Mouse (Mus musculus) splenic B cell, adult 2 months (primary cell): Measurements from ENCODE around the gene Tpm1.

Experiments
- DNase-seq: peaks from one replicate; pipeline ENCODE4 v3.0.0-alpha.2; 2011; ENCODE audit warnings: low read depth, low spot score
- H3K27me3 ChIP-seq: 2 replicates; pipeline ENCODE4 v1.6.1; 2012; ENCODE audit warnings: mild to moderate bottlenecking, low read length, moderate library complexity, mixed read lengths; ENCODE audit not compliant: control insufficient read depth, poor library complexity, insufficient read depth, severe bottlenecking
- H3K36me3 ChIP-seq: 2 replicates; pipeline ENCODE4 v1.6.1; 2012; ENCODE audit warnings: mild to moderate bottlenecking, low read length, moderate library complexity, mixed read lengths; ENCODE audit not compliant: control insufficient read depth, poor library complexity, insufficient read depth, severe bottlenecking

The Tpm1 gene

GRCm38 (mm10) chr9:67059714-67060113 lies 10.5 kb upstream of the Tpm1 start:
- DNase-seq: no peak
- no peaks in the 10 kb centered on the region for H3K36me3 ChIP-seq
- H3K27me3 ChIP-seq: no peaks in the 10 kb centered on the region

DNA sequence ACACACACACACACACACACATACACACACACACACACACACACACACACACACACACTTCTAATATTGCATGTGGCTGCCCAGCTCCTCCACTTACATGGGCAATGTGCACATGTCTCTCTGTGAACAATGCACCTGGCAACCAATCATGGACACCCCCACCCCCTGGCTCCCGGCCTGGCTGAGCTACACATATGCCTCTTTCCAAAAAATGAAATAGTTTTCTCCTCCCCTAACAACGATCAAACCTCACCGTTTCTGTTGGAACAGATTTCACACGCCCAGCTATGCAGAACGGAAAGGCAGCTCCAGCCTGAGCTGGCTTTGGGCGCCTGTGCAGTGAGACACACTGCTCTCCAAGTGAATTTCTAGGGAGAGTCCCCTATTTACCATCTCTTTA lies 9.2 kb upstream of the Tpm1 start:
- no peak for DNase-seq
- H3K36me3 ChIP-seq: no peaks in the 10 kb centered on the region
- H3K27me3 ChIP-seq: no peaks in the 10 kb centered on the region

DNA sequence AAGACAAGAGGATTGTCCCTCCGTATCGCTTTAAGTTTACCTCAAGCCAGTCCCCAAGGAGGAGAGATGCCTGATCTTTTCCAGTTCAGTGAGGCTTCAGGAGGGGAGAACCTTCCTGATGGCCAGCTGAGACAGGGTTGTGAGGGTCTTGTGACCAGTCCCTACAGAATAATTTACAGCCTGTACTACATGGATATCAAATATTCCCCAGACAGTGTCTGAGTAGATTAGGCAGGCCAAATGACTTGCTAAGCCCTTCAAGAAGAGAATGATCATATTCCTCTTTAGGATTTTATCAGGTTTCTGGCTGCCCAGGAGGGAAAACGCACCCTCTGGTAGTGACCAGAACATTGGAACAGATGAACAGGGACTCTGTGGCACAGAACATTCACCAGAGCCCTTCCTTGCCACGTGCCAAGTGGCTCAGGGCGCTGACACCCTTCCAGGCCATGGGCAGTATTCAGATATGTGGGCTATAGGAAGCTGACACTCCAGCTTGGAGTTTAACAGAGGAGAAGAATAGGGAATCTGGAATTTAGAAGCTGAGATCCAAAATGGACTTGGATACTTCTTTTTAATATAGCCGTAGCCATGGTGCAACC lies 1.6 kb upstream of the Tpm1 start:
- no peak for DNase-seq
- Histone ChIP-seq H3K27me3 (peaks cover 8% of the 10 kb centered on the region; the same call in 1 of the 2 replicates), H3K36me3 (no peaks in the 10 kb centered on the region)

GRCm38 (mm10) chr9:67049836-67050235 lies 630 bp upstream of the Tpm1 start:
- DNase-seq: peak; percentile 19

DNA sequence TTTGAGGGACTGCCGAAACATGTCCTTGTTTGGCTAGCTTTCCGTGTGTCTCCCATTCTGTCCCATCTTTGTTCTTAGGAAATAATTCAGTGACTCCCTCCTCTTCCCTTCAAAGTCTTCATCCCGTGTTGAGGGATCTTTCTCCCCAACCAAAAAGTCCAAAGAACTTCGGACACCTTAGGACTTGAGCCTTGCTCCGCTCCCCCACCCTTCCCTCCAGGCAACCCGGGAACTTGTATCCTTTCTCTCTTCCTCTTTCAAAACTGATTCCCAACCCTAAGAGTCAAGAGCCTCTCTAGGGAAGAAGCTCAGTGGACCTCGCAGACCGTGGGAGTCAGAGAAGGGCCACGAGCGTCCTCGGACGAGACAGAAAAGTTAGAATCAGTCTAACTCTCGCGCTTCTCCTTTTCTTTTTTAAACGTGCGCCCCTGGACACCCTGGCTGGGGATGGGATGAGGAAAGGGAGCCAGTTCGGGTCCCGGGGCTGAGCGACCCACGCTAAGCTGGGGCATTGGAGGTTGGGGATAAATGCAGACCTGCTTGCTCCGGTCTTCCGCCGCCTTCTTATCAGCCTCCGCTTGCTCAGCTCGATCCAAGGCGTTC lies 622 bp downstream of the Tpm1 start:
- DNase-seq: peak; percentile 35
- Histone ChIP-seq H3K36me3 (no peaks in the 10 kb centered on the region), H3K27me3 (peaks cover 8% of the 10 kb centered on the region; the same call in 1 of the 2 replicates)

More at GRCm38 (mm10) chr9:67049836-67050235, 630 bp upstream of the Tpm1 start:
- H3K36me3 ChIP-seq: no peaks in the 10 kb centered on the region
- peaks cover 8% of the 10 kb centered on the region; the same call in 1 of the 2 replicates for H3K27me3 ChIP-seq

DNA sequence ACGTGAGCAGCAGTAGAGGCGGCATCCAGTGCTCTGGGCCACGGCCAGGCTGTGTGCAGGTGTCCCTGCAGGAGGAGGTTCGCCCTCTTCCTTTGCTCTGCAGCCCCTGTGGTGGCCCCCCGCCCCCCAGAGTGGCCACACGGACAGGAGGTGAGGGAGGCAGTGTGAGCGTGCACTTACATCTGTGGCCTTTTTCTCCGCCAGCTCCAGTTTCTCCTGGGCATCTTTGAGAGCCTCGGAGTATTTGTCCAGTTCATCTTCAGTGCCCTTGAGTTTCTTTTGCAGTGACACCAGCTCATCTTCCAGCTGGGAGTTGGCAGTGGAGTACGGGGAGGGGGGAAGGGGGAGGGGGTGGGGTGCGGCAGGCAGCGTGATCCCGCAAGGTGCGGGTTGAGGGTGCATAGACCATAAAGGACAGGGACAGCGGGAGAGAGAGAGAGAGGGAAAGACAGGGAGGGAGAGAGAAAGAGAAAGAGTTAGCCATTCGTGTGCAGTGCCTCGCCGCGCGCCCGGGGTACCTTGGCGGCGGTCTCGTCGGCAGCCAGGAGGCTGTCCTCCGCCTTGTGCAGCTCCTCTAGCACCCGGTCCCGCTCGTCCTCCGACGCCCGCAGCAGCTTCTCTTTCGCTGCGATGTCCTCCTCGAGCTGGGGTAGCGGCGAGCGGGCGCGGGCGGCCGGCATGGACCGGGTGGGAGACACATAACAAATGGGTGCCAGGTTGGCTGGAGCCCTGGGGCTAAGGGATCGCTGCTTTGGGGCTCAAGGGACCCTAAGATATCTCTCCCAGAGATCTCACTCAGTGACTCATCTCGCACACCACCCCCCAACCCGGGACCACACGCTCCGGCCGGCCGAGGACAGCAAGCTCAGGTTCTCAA lies 1.4 kb downstream of the Tpm1 start:
- H3K27me3 ChIP-seq: peaks cover 8% of the 10 kb centered on the region; the same call in 1 of the 2 replicates
- H3K36me3 ChIP-seq: no peaks in the 10 kb centered on the region
- peak; percentile 34 for DNase-seq

GRCm38 (mm10) chr9:67046881-67047605 lies 2.2 kb downstream of the Tpm1 start:
- peaks cover 8% of the 10 kb centered on the region; the same call in 1 of the 2 replicates for H3K27me3 ChIP-seq
- H3K36me3 ChIP-seq: no peaks in the 10 kb centered on the region
- peak; percentile 47 for DNase-seq

GRCm38 (mm10) chr9:67045966-67046602 lies 3.1 kb downstream of the Tpm1 start:
- peaks cover 8% of the 10 kb centered on the region; the same call in 1 of the 2 replicates for H3K27me3 ChIP-seq
- DNase-seq: no peak
- no peaks in the 10 kb centered on the region for H3K36me3 ChIP-seq

- Histone ChIP-seq H3K27me3 (peaks cover 8% of the 10 kb centered on the region; the same call in 1 of the 2 replicates), H3K36me3 (no peaks in the 10 kb centered on the region)
- DNase-seq: no peak
Measured at GRCm38 (mm10) chr9:67045306-67045675, 3.9 kb downstream of the Tpm1 start.

DNA sequence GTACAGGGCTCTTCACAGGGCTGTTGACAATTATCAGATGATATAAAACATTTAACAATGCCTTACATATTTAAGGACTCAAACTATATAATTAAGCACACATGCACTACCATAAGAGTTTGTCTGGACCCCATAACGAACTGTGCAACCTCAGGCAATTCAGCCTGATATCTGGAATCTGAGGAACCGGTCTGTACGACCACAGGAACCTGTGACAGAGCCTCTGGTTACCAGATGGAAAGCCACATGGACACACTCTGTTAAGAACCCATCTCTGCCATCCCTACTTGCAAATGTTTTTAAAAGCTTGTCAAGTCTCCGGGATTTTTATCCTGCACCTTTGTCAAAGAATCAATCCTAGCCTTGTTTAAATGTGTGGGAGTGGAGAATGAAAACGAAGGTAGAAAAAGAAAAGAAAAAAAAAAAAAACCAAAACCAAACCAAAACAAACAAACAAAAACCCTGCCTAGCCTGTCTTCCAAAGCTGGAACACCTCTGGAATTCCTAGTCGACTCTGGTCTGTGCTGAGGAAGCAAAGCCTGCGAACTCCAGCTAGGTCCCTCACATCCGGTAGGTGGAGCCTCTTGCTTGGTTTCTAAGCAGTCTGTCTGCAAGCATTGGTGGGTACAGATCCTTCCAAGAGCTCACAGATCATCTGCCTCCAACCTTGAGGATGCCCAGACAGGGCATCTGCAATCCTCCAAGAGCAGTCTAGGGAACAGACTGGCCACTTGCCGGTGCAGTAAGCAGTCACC lies 4.5 kb downstream of the Tpm1 start:
- H3K36me3 ChIP-seq: no peaks in the 10 kb centered on the region
- H3K27me3 ChIP-seq: peaks cover 8% of the 10 kb centered on the region; the same call in 1 of the 2 replicates
- peak; percentile 55 for DNase-seq

- peak; percentile 99 for DNase-seq
- H3K27me3 ChIP-seq: peaks cover 6% of the 10 kb centered on the region; the same call in 1 of the 2 replicates
- H3K36me3 ChIP-seq: no peaks in the 10 kb centered on the region
Measured at GRCm38 (mm10) chr9:67043231-67044199, 5.7 kb downstream of the Tpm1 start.

GRCm38 (mm10) chr9:67042813-67043207 lies 6.4 kb downstream of the Tpm1 start:
- DNase-seq: no peak
- Histone ChIP-seq H3K36me3 (no peaks in the 10 kb centered on the region), H3K27me3 (peaks cover 6% of the 10 kb centered on the region; the same call in 1 of the 2 replicates)
